Mouse (Mus musculus): Measurements from ENCODE around the gene Sec16b. TPM values are rescaled to one million over a fixed set of nuclear protein-coding genes. Genes with fewer than 3 reads are reported as not detected.

Gene Sec16b
- polyA plus RNA-seq, 1 experiment = 1.1 TPM

GRCm38 (mm10) chr1:157595165-157595564 lies 88.6 kb downstream of the Sec16b start:
- H3K4me1 ChIP-seq (ENCODE audit: control insufficient read depth, insufficient read depth, insufficient read length) = no peaks in the 10 kb centered on the region
- H3K4me3 ChIP-seq (ENCODE audit: extremely low read depth, insufficient read depth, insufficient read length) = no peak overlapping the region
- TF ChIP-seq POLR2A (IDR thresholded peaks at IDR 0.05; ENCODE audit: low read depth, low read length) = no peak
- no peak for TF ChIP-seq CTCF (IDR thresholded peaks at IDR 0.05; ENCODE audit: extremely low read depth, insufficient read depth, insufficient read length, insufficient replicate concordance)
- no peak overlapping the region for H3K27ac ChIP-seq (ENCODE audit: insufficient read depth, low read length)
- 88% methylated on average over 9 of the region's 9 CpGs for WGBS
- H3K36me3 ChIP-seq (ENCODE audit: control insufficient read depth, insufficient read depth, low read length) = no peaks in the 10 kb centered on the region
- DNase-seq (ENCODE audit: low read depth in 1 of 2, low spot score in 2 of 2) = no peak
- no peaks in the 10 kb centered on the region for H3K27me3 ChIP-seq (ENCODE audit: control insufficient read depth, insufficient read depth, low read length)

- DNase-seq (ENCODE audit: low read depth in 1 of 2, low spot score in 2 of 2) = no peak
- Histone ChIP-seq H3K27ac (ENCODE audit: insufficient read depth, low read length) (no peak overlapping the region), H3K27me3 (ENCODE audit: control insufficient read depth, insufficient read depth, low read length) (no peaks in the 10 kb centered on the region), H3K4me3 (ENCODE audit: extremely low read depth, insufficient read depth, insufficient read length) (no peak overlapping the region), H3K36me3 (ENCODE audit: control insufficient read depth, insufficient read depth, low read length) (no peaks in the 10 kb centered on the region), H3K4me1 (ENCODE audit: control insufficient read depth, insufficient read depth, insufficient read length) (no peaks in the 10 kb centered on the region)
- WGBS = 75% methylated on average over 5 of the region's 5 CpGs
- TF ChIP-seq CTCF (IDR thresholded peaks at IDR 0.05; ENCODE audit: extremely low read depth, insufficient read depth, insufficient read length, insufficient replicate concordance) (no peak), POLR2A (IDR thresholded peaks at IDR 0.05; ENCODE audit: low read depth, low read length) (no peak)
Measured at GRCm38 (mm10) chr1:157604513-157604912, 98.0 kb downstream of the Sec16b start.

Other genes with a start within 250 kb of the Sec16b start
- gene Rasal2, start 94.1 kb upstream of the Sec16b start, polyA plus RNA-seq (2012; rRNA removed) = 1.1 TPM in 2 replicates
- 8.0 and 11.1 TPM in 2 replicates for gene Cryzl2, start 48.2 kb upstream of the Sec16b start, polyA plus RNA-seq (2012; rRNA removed)

All from spleen, adult 2 months (tissue).